Mouse (Mus musculus) heart, embryonic 13.5 days (tissue): ENCODE measurements around the gene Snx30. TPM values are rescaled to one million over a fixed set of nuclear protein-coding genes. Genes with fewer than 3 reads are reported as not detected.

ENCODE experiments used
- ATAC-seq: fragments of 200-750 bp; cut with Nextera tagmentation; 2 replicates; pipeline ENCODE4 v1.8.0; 2017; ENCODE audit warnings: moderate TSS enrichment; ENCODE audit not compliant: insufficient number of reproducible peaks, low FRiP score, low TSS enrichment; ENCODE audit errors: extremely low read depth
- H3K27ac ChIP-seq: fragments of 300-500 bp; sonication (generic); replicated peaks from 2 replicates; pipeline ENCODE4 v1.5.1; 2015; ENCODE audit warnings: moderate library complexity, mild to moderate bottlenecking, inconsistent platforms
- H3K27me3 ChIP-seq: fragments of 300-500 bp; sonication (generic); replicated peaks from 2 replicates; pipeline ENCODE4 v1.6.1; 2015; ENCODE audit warnings: mild to moderate bottlenecking, inconsistent platforms
- H3K36me3 ChIP-seq: fragments of 300-500 bp; sonication (generic); 2 replicates; pipeline ENCODE4 v1.6.1; 2015; ENCODE audit warnings: mild to moderate bottlenecking, inconsistent platforms
- H3K4me1 ChIP-seq: fragments of 300-500 bp; sonication (generic); 2 replicates; pipeline ENCODE4 v1.6.1; 2015; ENCODE audit warnings: inconsistent platforms
- H3K4me2 ChIP-seq: fragments of 300-500 bp; sonication (generic); 2 replicates; pipeline ENCODE4 v1.6.1; 2015; ENCODE audit warnings: inconsistent platforms, mild to moderate bottlenecking, moderate library complexity
- H3K4me3 ChIP-seq: fragments of 300-500 bp; sonication (generic); 2 replicates; pipeline ENCODE4 v1.5.1; 2015; ENCODE audit warnings: moderate library complexity, mild to moderate bottlenecking, inconsistent platforms
- H3K9ac ChIP-seq: fragments of 300-500 bp; sonication (generic); 2 replicates; pipeline ENCODE4 v1.6.1; 2015; ENCODE audit warnings: inconsistent platforms, mild to moderate bottlenecking, moderate library complexity
- H3K9me3 ChIP-seq: fragments of 300-500 bp; sonication (generic); 2 replicates; pipeline ENCODE4 v1.6.1; 2016; ENCODE audit warnings: inconsistent platforms
- WGBS: fragments of 180-500 bp; shearing (Covaris S2); methylation state at CpG from one replicate; pipeline ENCODE4 v1.1.7; 2015; ENCODE audit warnings: mixed read lengths; 5-methylcytosine and 5-hydroxymethylcytosine counted together
- polyA plus RNA-seq: library from polyadenylated mRNA; unstranded; fragments of >200 nt; fragmentation: Nextera tagmentation; extraction: Ambion mirVana; gene quantifications from 2 replicates; pipeline ENCODE4 v1.2.1, GENCODE M21; 2015

Snx30 gene
- polyA plus RNA-seq, 1 experiment from 2014 or later, result 4.1 TPM

DNA sequence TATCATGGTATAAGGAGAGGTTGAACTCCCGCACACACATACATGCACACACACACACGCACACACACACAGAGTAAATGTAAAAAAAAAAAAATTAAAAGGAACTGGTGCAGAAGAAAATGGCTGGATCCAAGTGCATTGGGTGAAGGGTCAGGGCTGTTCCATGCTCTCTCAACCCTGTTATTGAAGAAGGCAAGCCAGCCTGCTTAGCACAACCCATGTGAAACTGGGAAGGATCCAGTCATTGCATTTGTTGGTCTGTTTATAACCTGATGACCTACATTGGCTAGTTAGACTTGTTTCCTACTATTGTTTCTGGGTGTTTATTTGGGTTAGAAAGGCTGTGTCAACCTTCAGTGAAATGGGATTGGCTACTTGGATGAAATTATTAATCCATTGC, 103.1 kb downstream of the Snx30 start:
- 86% methylated on average over 2 of the region's 2 CpGs for WGBS

DNA sequence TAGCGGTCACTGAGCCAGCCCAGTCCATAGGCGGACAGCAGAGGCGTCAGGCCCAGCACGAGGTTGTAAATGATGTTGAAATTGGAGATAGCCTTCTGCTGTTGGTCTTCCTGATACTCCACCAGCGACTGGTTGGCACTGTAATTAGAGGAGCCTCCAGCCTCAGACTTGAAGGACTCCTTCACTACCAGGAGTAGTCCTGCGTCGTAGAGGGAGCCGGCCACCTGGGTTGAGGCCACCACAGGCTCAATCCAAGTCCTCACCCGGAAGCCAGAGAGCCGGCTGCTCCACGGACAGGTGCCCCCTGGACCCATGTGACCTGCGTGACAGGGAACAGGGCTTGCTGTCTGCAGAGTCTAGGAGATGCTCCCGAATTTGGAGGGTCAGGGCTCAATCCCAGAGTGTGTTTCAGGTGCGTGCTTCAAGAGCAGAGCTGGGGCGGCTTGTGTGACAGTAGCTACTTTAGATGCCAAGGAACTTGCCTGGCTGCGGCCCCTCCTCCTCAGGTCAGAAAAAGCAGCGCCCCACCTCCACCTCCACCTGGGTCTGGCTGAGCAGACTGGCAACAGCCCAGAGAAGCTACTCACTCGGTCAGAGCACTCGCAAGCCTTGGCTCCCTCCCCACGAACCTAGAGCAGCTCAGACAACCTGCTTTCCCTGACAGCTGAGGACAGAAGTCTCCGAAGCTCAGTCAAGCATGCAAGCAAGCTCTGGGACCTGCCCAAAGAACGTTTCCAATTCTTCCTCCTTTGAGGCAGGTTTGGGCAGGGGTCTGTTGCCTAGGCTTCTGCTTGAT, 109.2 kb downstream of the Snx30 start, which contains the start of gene Slc46a2:
Gene Slc46a2 (minus strand): TSS at position 449 of the 796 bp plus-strand sequence.
- H3K9ac ChIP-seq, result 0 out of 2 replicates have a peak within 1 kb of the TSS, but pooled peaks have one; percentile 33
- WGBS, result 22% methylated on average over 22 of the region's 22 CpGs
- H3K27ac ChIP-seq, result no peak within 1 kb of the TSS
- no peaks in the 10 kb centered on the region for H3K9me3 ChIP-seq
- H3K4me2 ChIP-seq, result 0 out of 2 replicates have a peak within 1 kb of the TSS, but pooled peaks have one; percentile 7
- peaks cover 5% of the 10 kb centered on the region for H3K4me1 ChIP-seq
- H3K4me3 ChIP-seq, result no peak within 1 kb of the TSS
- H3K36me3 ChIP-seq, result no peaks in the 10 kb centered on the region
- no peak for ATAC-seq
- H3K27me3 ChIP-seq, result peaks cover 25% of the 10 kb centered on the region

More for the DNA sequence above, 103.1 kb downstream of the Snx30 start:
- no peak for ATAC-seq
- no peak overlapping the region for H3K9ac ChIP-seq
- H3K4me2 ChIP-seq, result no peak overlapping the region
- H3K27ac ChIP-seq, result no peak overlapping the region
- no peak overlapping the region for H3K4me3 ChIP-seq
- H3K4me1 ChIP-seq, result peaks cover 21% of the 10 kb centered on the region
- peaks cover 5% of the 10 kb centered on the region for H3K27me3 ChIP-seq
- no peaks in the 10 kb centered on the region for H3K36me3 ChIP-seq
- H3K9me3 ChIP-seq, result no peaks in the 10 kb centered on the region

DNA sequence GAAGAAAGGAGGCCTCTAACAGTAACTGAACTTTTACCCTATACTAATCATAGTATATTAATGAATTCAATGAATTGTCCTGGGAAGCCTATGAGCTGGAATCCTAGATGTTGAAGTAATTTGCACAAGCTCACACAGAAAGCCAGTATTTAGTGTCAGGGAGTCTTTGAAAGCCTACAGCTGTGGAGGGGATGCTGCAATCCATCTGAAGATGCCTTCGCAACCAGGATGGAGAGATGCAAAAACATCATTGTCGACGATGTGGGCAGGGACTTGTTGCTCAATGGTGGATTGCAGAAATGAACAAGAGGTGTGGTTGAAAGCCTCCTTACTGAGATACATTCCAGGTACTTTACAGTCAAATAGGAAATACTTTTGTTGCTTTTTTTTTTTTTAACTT, 112.3 kb downstream of the Snx30 start:
- H3K27me3 ChIP-seq, result peaks cover 25% of the 10 kb centered on the region
- no peaks in the 10 kb centered on the region for H3K36me3 ChIP-seq
- H3K27ac ChIP-seq, result no peak overlapping the region
- no peak overlapping the region for H3K4me3 ChIP-seq
- 83% methylated on average over 3 of the region's 3 CpGs for WGBS
- ATAC-seq, result no peak
- no peak overlapping the region for H3K4me2 ChIP-seq
- H3K4me1 ChIP-seq, result peaks cover 5% of the 10 kb centered on the region
- no peak overlapping the region for H3K9ac ChIP-seq
- H3K9me3 ChIP-seq, result no peaks in the 10 kb centered on the region

DNA sequence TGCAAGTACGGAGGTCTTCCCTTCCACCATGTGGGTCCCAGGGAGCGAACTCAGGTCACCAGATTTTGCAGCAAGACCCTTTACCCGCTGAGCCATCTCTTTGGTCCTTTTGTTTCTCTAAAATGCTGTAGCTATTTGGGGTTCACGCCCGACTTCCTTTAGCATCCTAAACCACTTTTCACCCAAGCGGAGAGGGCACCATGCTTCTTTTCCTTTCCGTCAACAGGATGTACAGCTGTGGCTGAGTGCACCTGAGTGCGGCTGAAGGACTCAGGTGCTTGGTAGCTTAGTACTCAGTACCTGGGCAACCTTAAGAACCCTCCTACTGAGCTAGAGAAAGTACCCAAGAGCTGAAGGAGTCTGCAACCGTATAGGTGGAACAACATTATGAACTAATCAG, 119.4 kb downstream of the Snx30 start:
- 0 out of 2 replicates have a peak, but pooled peaks cover 3% of the 10 kb centered on the region for H3K4me1 ChIP-seq
- H3K27me3 ChIP-seq, result no peaks in the 10 kb centered on the region
- H3K9me3 ChIP-seq, result no peaks in the 10 kb centered on the region
- H3K9ac ChIP-seq, result no peak overlapping the region
- no peak overlapping the region for H3K4me3 ChIP-seq
- 83% methylated on average over 9 of the region's 9 CpGs for whole genome bisulfite sequencing
- no peak for ATAC-seq
- H3K36me3 ChIP-seq, result no peaks in the 10 kb centered on the region
- H3K4me2 ChIP-seq, result no peak overlapping the region
- no peak overlapping the region for H3K27ac ChIP-seq

DNA sequence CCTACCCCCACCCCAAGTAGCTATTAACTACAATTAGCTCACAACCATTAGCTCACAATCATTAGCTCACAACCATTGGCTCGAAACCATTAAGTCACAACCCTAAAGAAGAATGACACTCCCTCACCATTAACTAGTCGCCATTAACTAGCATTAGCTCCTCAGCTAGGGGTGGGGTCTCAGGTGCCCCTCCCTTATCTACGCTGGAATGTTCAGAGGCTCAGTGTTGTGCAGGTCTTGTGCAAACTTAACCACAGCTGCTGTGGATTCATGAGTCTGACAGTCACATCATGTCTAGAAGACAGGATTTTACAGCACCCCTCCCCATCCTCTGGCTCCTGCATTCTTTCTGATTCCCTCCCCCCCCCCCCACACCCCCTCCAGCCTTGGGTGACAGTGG, 122.0 kb downstream of the Snx30 start:
- WGBS, result 75% methylated on average over 3 of the region's 3 CpGs
- H3K9ac ChIP-seq, result no peak overlapping the region
- no peaks in the 10 kb centered on the region for H3K27me3 ChIP-seq
- ATAC-seq, result no peak
- H3K36me3 ChIP-seq, result no peaks in the 10 kb centered on the region
- no peak overlapping the region for H3K4me2 ChIP-seq
- no peaks in the 10 kb centered on the region for H3K9me3 ChIP-seq
- no peak overlapping the region for H3K4me3 ChIP-seq
- H3K4me1 ChIP-seq, result 0 out of 2 replicates have a peak, but pooled peaks cover 3% of the 10 kb centered on the region
- no peak overlapping the region for H3K27ac ChIP-seq

DNA sequence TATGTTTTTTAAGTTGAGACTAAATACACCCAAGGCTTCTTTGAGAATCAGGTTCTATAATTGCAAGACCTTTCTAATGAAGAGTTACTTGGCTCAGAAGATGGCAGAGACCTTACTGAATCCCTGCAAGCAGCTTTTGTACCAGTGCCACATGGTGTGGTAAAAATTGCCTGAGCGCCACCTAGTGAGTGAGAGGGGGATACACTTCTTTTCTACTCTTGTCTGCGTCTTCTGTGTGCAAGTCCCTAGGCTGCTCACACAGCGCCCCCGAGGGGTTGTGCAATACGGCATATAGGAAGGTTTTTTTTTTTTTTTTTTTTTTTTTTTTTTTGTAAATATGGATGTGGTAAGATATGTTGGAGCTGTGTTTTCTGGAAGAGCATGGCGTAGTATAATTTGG, 122.7 kb downstream of the Snx30 start:
- Histone ChIP-seq H3K27me3 (no peaks in the 10 kb centered on the region), H3K4me3 (no peak overlapping the region), H3K4me1 (0 out of 2 replicates have a peak, but pooled peaks cover 3% of the 10 kb centered on the region), H3K9ac (no peak overlapping the region), H3K27ac (no peak overlapping the region), H3K4me2 (no peak overlapping the region), H3K9me3 (no peaks in the 10 kb centered on the region), H3K36me3 (no peaks in the 10 kb centered on the region)
- 14% methylated on average over 6 of the region's 6 CpGs for WGBS
- no peak for ATAC-seq

DNA sequence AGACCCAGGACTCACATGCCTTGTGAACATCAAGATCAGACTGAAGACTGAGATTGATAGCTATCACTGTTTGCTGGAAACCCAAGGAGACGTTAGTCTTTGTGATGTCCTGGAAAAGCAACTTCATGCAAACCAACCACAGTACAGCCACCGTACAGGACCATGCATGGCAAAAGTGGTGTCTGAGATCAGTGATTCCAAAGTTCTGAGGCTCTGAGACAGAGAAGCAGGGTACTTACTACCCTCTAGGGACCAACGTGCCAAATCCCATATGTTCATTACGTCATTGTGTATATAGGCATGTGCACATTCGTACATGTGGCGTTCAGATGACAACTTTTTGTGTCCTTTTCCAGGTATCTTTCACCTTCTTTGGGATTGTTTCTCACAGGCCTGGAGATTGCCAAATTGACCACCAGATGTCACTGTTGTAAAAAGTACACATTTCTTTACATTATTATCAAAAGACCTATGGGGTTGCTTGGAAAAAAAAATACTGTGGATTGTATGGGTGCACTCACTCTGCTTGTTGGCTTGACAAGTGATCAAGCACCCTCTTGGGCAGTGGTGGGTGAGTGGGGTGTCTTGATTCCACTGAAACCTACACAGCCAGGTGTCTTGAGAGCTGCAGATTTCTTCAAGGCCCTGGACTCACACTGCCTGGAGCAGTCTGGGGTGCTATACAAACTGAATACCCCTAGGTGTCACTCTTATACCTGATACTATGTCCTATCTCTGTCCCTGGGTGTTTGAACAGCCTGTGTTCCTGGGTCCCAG, 127.1 kb downstream of the Snx30 start:
- no peaks in the 10 kb centered on the region for H3K36me3 ChIP-seq
- no peak overlapping the region for H3K9ac ChIP-seq
- no peak overlapping the region for H3K27ac ChIP-seq
- no peaks in the 10 kb centered on the region for H3K9me3 ChIP-seq
- no peak for ATAC-seq
- no peak overlapping the region for H3K4me2 ChIP-seq
- H3K4me1 ChIP-seq, result no peaks in the 10 kb centered on the region
- WGBS, result 54% methylated on average over 6 of the region's 6 CpGs
- H3K27me3 ChIP-seq, result no peaks in the 10 kb centered on the region
- H3K4me3 ChIP-seq, result no peak overlapping the region

DNA sequence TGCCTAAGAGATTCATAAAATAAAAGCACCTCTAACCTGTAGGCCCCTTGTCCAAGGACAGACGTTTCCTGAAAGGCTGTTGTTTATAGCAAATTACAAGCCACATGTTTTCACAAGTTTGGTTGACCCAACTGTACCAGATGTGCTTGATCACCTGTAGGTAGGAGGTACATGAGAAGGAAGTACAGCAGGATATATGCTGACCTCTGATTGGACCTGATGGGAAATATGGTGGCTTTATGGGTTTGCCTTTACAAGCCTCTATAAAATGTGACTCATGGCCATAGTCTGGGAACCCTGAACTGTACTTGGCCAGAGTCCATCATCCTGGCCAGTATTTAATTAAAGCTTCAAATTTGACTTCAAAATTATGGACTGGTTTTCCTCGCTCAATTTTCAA, 131.9 kb downstream of the Snx30 start:
- Histone ChIP-seq H3K9me3 (no peaks in the 10 kb centered on the region), H3K27ac (no peak overlapping the region), H3K4me1 (no peaks in the 10 kb centered on the region), H3K27me3 (no peaks in the 10 kb centered on the region), H3K4me2 (no peak overlapping the region), H3K36me3 (no peaks in the 10 kb centered on the region), H3K4me3 (no peak overlapping the region), H3K9ac (no peak overlapping the region)
- WGBS, result 55% methylated on average over 2 of the region's 2 CpGs
- no peak for ATAC-seq

Other genes with a start within 250 kb of the Snx30 start
- gene Hsdl2, start 224.3 kb upstream of the Snx30 start, polyA plus RNA-seq, result 38.1 and 39.8 TPM in 2 replicates
- 20.5 and 23.9 TPM in 2 replicates for gene E130308A19Rik, start 179.6 kb upstream of the Snx30 start, polyA plus RNA-seq
- gene Inip, start 4.3 kb upstream of the Snx30 start, polyA plus RNA-seq, result 39.0 and 41.7 TPM in 2 replicates
- 0.15 and 0.74 TPM in 2 replicates for gene Slc46a2, start 109.2 kb downstream of the Snx30 start, polyA plus RNA-seq
- gene Mup4, start 154.9 kb downstream of the Snx30 start, polyA plus RNA-seq, result not detected in 2 replicates
- gene Mup6, start 158.5 kb downstream of the Snx30 start, polyA plus RNA-seq, result not detected in 2 replicates